Mouse (Mus musculus) stomach, adult 2 months (tissue): ENCODE measurements around the gene Nudt21. TPM values are rescaled to one million over a fixed set of nuclear protein-coding genes. Genes with fewer than 3 reads are reported as not detected.

Source experiments
- polyA plus RNA-seq: library from polyadenylated mRNA; depleted of rRNA; stranded (reverse); fragments of >200 nt; gene quantifications from 2 replicates; pipeline ENCODE4 v1.2.3, GENCODE M21; 2012; rRNA removed

The Nudt21 gene
- polyA plus RNA-seq = 40.4 and 64.7 TPM in 2 replicates

GRCm38 (mm10) chr8:94036944-94037524 is at the start of gene Nudt21, which contains the start of gene Ogfod1:
Nudt21 (minus strand) TSS chr8:94037031.
Ogfod1 (plus strand) TSS chr8:94037198.

GRCm38 (mm10) chr8:94012013-94012951 is 24.5 kb downstream of the Nudt21 start, which contains the start of gene Amfr:
Amfr (minus strand) TSS chr8:94012842.

Other genes starting within 250 kb of the Nudt21 start
- 11.1 and 12.2 TPM in 2 replicates for gene Gnao1, start 227.1 kb downstream of the Nudt21 start, polyA plus RNA-seq
- 46.5 and 52.2 TPM in 2 replicates for gene Amfr, start 24.2 kb downstream of the Nudt21 start, polyA plus RNA-seq
- 1.2 and 1.5 TPM in 2 replicates for gene Ogfod1, start 167 bp upstream of the Nudt21 start, polyA plus RNA-seq
- 6.0 and 6.1 TPM in 2 replicates for gene Bbs2, start 61.9 kb upstream of the Nudt21 start, polyA plus RNA-seq
- 490 and 754 TPM in 2 replicates for gene Mt4, start 100.2 kb upstream of the Nudt21 start, polyA plus RNA-seq
- gene Mt3, start 115.6 kb upstream of the Nudt21 start, polyA plus RNA-seq = 1.5 and 1.9 TPM in 2 replicates
- 113 and 140 TPM in 2 replicates for gene Mt2, start 135.6 kb upstream of the Nudt21 start, polyA plus RNA-seq
- gene Mt1, start 142.1 kb upstream of the Nudt21 start, polyA plus RNA-seq = 2,132 and 2,999 TPM in 2 replicates
- gene Nup93, start 177.5 kb upstream of the Nudt21 start, polyA plus RNA-seq = 3.2 and 4.9 TPM in 2 replicates